36 mouse cellular contexts compared by ENCODE assay signal in the genomic region with DNA sequence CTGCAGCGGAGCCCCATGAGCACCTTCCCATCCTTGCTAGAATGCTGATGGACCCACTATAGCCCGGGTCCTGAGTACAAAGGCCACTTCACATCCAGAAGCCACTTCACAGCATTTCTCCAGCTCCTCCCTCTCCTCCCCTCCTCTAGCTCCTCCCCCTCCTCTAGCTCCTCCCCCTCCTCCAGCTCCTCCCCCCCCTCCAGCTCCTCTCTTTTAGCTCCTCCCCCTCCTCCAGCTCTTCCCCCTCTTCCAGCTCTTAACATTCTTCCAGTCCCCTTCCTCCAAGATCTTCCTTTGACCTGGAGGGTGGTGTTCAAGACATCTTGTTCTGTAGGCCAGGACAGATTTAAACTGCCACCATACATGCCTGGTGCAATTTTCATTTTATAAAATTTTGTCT. TPM values are rescaled to one million over a fixed set of nuclear protein-coding genes. Genes with fewer than 3 reads are reported as not detected.
DNase-seq lines count a peak whose midpoint lies in the region; ATAC-seq lines count a peak whose summit lies in the region.
"Had no signal": no experiment of that assay in that cellular context is flagged by ENCODE, and none has a peak within 500 bp of the region (broad histone marks: within the 10 kb centered on the region; RNA-seq: fewer than 3 reads in every experiment).

No protein-coding gene starts in this region.

- no peak overlapping the region for H3K4me2 ChIP-seq in limb, embryonic 11.5 days (ENCODE audit: low read depth, severe bottlenecking)
- H3K4me2 ChIP-seq: embryonic facial prominence, embryonic 12.5 days; heart, embryonic 12.5 days; hindbrain, embryonic 15.5 days; limb, embryonic 13.5 days; lung, embryonic 15.5 days; midbrain, embryonic 15.5 days; neural tube, embryonic 15.5 days had no signal

- H3K36me3 ChIP-seq in limb, embryonic 11.5 days (ENCODE audit: control insufficient read depth, insufficient read depth, low read length): no peaks in the 10 kb centered on the region
- H3K36me3 ChIP-seq in limb, embryonic 10.5 days: no peaks in the 10 kb centered on the region
- H3K36me3 ChIP-seq: embryonic facial prominence, embryonic 12.5 days; heart, embryonic 12.5 days; hindbrain, embryonic 15.5 days; limb, embryonic 13.5 days; lung, embryonic 15.5 days; midbrain, embryonic 15.5 days; neural tube, embryonic 15.5 days had no signal

- H3K9ac ChIP-seq in limb, embryonic 11.5 days (ENCODE audit: low read length): no peak overlapping the region
- H3K9ac ChIP-seq: embryonic facial prominence, embryonic 12.5 days; heart, embryonic 12.5 days; hindbrain, embryonic 15.5 days; limb, embryonic 13.5 days; liver, embryonic 14.5 days; lung, embryonic 15.5 days; midbrain, embryonic 15.5 days; neural tube, embryonic 15.5 days had no signal

- 82% methylated on average over 2 of the region's 2 CpGs for WGBS in limb, embryonic 11.5 days
- 74% methylated on average over 2 of the region's 2 CpGs for WGBS in limb, embryonic 10.5 days

- H3K4me3 ChIP-seq in limb, embryonic 11.5 days (ENCODE audit: low read depth, low read length): no peak overlapping the region
- H3K4me3 ChIP-seq in limb, embryonic 10.5 days: no peak overlapping the region
- H3K4me3 ChIP-seq: embryonic facial prominence, embryonic 12.5 days; gastrocnemius, adult 2 months; heart, adult 2 months; heart, embryonic 12.5 days; hindbrain, embryonic 15.5 days; limb, embryonic 13.5 days; lung, embryonic 15.5 days; midbrain, embryonic 15.5 days; neural tube, embryonic 15.5 days had no signal

- H3K4me1 ChIP-seq in limb, embryonic 11.5 days (ENCODE audit: control insufficient read depth, insufficient read depth, low read length): no peaks in the 10 kb centered on the region
- H3K4me1 ChIP-seq in limb, embryonic 10.5 days: peaks cover 10% of the 10 kb centered on the region
- H3K4me1 ChIP-seq: heart, embryonic 12.5 days; hindbrain, embryonic 15.5 days; limb, embryonic 13.5 days; lung, embryonic 15.5 days; midbrain, embryonic 15.5 days; neural tube, embryonic 15.5 days had no signal

- DNase-seq in limb, embryonic 11.5 days (ENCODE audit: low spot score): no peak
- DNase-seq in limb, embryonic 10.5 days (ENCODE audit: low spot score): no peak
- DNase-seq in 416B (ENCODE audit: low read depth) (peak; percentile 33), ES-CJ7 (ENCODE audit: low read depth, low spot score) (peak; percentile 89)
- DNase-seq in layer of hippocampus, postnatal 10 days (ENCODE audit: low spot score in 2 of 2): no peak
- no peak for DNase-seq in urinary bladder, adult 18-20 months (ENCODE audit: low spot score in 2 of 2)
- no peak for DNase-seq in urinary bladder, postnatal 14 days (ENCODE audit: low spot score)
- DNase-seq: adrenal gland, postnatal 14 days; cerebellum, adult 11 months; cerebellum, adult 9-10 months; cerebellum, postnatal 36 days; embryo, embryonic 11 days; gastrocnemius, adult 2 months; gastrocnemius, postnatal 36 days; heart, adult 2 months; heart, postnatal 4 days; kidney, adult 11 months; kidney, postnatal 36 days; layer of hippocampus, postnatal 36 days; lung, postnatal 36 days; right cerebral cortex, adult 18-20 months; thymus, adult 18-20 months; thymus, postnatal 25 days had no signal

- H3K27ac ChIP-seq in limb, embryonic 11.5 days (replicated peaks; ENCODE audit: low read depth, low read length): no peak overlapping the region
- no peak overlapping the region for H3K27ac ChIP-seq in limb, embryonic 10.5 days
- H3K27ac ChIP-seq: embryonic facial prominence, embryonic 12.5 days; gastrocnemius, adult 2 months; heart, adult 2 months; hindbrain, embryonic 15.5 days; limb, embryonic 13.5 days; liver, embryonic 14.5 days; lung, embryonic 15.5 days; midbrain, embryonic 15.5 days; neural tube, embryonic 15.5 days; stomach, postnatal 0 days had no signal

- H3K27me3 ChIP-seq in limb, embryonic 11.5 days (ENCODE audit: control insufficient read depth, insufficient read depth, low read length): no peaks in the 10 kb centered on the region
- 0 out of 2 replicates have a peak, but pooled peaks cover 2% of the 10 kb centered on the region for H3K27me3 ChIP-seq in limb, embryonic 10.5 days (ENCODE audit: low read depth, poor library complexity, severe bottlenecking)
- H3K27me3 ChIP-seq: CH12.LX; embryonic facial prominence, embryonic 12.5 days; hindbrain, embryonic 15.5 days; limb, embryonic 13.5 days; lung, embryonic 15.5 days; midbrain, embryonic 15.5 days; neural tube, embryonic 15.5 days had no signal

- ATAC-seq in limb, embryonic 11.5 days (ENCODE audit: insufficient number of reproducible peaks, low FRiP score, low TSS enrichment, low read depth): 0 out of 2 replicates have a peak, but pooled peaks have one; percentile 36
- peak; percentile 56; the same call in 1 of the 2 replicates for ATAC-seq in common myeloid progenitor, adult 5-6 weeks (replicated peaks; ENCODE audit: low read depth, poor library complexity, severe bottlenecking)
- ATAC-seq: forebrain, embryonic 16.5 days; inflammation-experienced regulatory T-cells, adult 6 months; midbrain, embryonic 15.5 days had no signal

- H3K9me3 ChIP-seq in limb, embryonic 11.5 days (ENCODE audit: control insufficient read depth, low read length): no peaks in the 10 kb centered on the region
- no peaks in the 10 kb centered on the region for H3K9me3 ChIP-seq in limb, embryonic 10.5 days (replicated peaks)
- H3K9me3 ChIP-seq: embryonic facial prominence, embryonic 12.5 days; heart, embryonic 12.5 days; hindbrain, embryonic 15.5 days; limb, embryonic 13.5 days; lung, embryonic 15.5 days; midbrain, embryonic 15.5 days; neural tube, embryonic 15.5 days had no signal

RNA-seq across cellular contexts. Expression of gene Tmco1, which starts 8.1 kb away (rescaled TPM):
- 77.0 and 81.5 TPM in 2 replicates for polyA plus RNA-seq in limb, embryonic 11.5 days (2014; fragmentation: Nextera tagmentation; extraction: Ambion mirVana)
- polyA plus RNA-seq in limb, embryonic 10.5 days (2016; fragmentation: Nextera tagmentation; extraction: Ambion mirVana): 60.9 and 64.4 TPM in 2 replicates
- total RNA-seq in common myeloid progenitor, adult 5-6 weeks (2017): 194 and 220 TPM in 2 replicates
- total RNA-seq in layer of hippocampus, postnatal 10 days (2021): 10 to 100 TPM; 38.4 to 45.1 TPM

RNA-seq across cellular contexts. Expression of gene Uck2, which starts 15.0 kb away (rescaled TPM):
- polyA plus RNA-seq in limb, embryonic 11.5 days (2014; fragmentation: Nextera tagmentation; extraction: Ambion mirVana): 138 and 143 TPM in 2 replicates
- 138 and 172 TPM in 2 replicates for polyA plus RNA-seq in limb, embryonic 10.5 days (2016; fragmentation: Nextera tagmentation; extraction: Ambion mirVana)
- 198 and 245 TPM in 2 replicates for total RNA-seq in common myeloid progenitor, adult 5-6 weeks (2017)
- 10 to 100 TPM; 69.5 to 69.9 TPM for total RNA-seq in layer of hippocampus, postnatal 10 days (2021)

RNA-seq across cellular contexts. Expression of gene Aldh9a1, which starts 49.7 kb away (rescaled TPM):
- 36.5 and 40.2 TPM in 2 replicates for polyA plus RNA-seq in limb, embryonic 11.5 days (2014; fragmentation: Nextera tagmentation; extraction: Ambion mirVana)
- polyA plus RNA-seq in limb, embryonic 10.5 days (2016; fragmentation: Nextera tagmentation; extraction: Ambion mirVana): 41.2 and 43.5 TPM in 2 replicates
- 41.5 and 48.7 TPM in 2 replicates for total RNA-seq in common myeloid progenitor, adult 5-6 weeks (2017)
- 10 to 100 TPM; 24.5 to 27.8 TPM for total RNA-seq in layer of hippocampus, postnatal 10 days (2021)

Comparison
In these comparisons a context has a peak if more than half of its experiments do, and no peak if none do; other contexts are left out.
1. DNase-seq: peak in 416B (single experiment) and ES-CJ7 (single experiment); none in limb, embryonic 11.5 days (single experiment), limb, embryonic 10.5 days (single experiment), layer of hippocampus, postnatal 10 days (0 of 2), urinary bladder, adult 18-20 months (0 of 2) and urinary bladder, postnatal 14 days (single experiment).